Mouse (Mus musculus) heart, postnatal 4 days (tissue): ENCODE measurements at regions not wholly inside any gene's neighbourhood (a gene's known extent, or its start where the extent isn't known, plus 50 kb on each side); places are given as distances from the start of the nearest gene placed in this dataset.

Experiments
- DNase-seq: peaks from one replicate; pipeline ENCODE4 v3.0.0; 2021

DNA sequence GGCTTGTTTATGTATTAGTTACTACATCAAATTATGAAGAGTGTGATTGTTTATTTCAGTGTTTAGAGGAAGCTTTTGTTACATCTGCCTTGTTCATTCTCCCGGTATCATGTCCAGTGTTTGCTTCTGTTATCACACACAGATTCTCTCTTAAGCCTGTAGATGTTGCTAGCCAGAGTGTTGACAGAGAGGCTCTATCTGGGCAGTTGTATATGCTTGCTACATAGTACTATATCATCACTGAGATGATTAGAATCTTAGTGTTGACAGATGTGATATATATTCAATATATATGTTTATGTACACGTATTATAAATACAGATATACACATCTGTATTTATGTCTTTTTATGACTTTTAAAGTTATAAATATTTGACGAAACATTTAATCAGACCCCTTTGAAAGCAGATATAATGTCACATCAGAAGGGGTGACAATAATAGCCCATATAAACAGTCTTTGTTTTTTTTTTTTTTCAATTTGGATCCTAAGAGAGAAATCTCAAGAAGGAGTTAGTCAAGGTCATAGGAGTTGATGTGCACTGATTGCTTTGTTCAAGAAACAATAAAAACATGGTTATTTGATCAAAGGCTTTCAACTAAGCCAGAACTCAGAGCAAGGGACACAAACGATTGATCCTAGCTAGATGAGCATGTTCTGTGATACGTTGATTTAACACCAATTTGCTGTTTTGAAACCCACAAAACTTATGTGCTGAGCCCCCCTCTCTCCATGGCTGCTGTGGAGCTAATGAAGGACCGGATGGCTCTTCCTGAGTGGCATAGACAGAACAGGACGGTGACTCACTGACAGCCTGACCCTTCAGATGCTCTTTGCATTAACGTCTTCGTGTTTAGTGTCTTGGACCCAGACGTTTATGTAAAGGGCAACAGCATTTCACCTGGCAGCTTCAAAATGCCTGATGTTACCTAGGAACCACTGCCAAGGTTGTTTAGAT, 352.8 kb upstream of the Arglu1 start:
- no peak for DNase-seq

DNA sequence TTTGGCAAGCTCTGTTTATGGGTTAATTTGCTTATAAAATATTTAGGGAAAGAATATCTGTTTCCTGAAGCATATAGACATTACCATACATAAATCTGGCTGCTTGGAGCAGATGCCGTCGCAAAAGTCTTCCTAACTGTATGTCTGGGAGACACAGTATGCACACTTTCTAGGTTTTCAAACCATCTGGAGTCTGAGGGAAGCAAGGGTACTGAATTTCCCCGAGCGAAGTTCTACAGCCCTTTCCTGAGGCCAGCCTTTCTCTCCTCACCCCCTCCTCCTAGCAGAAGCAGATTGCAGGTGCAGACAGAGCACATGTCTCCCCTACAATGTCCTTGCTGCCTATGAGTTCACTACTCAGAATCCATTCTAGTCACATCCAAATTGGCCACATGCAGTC, 338.8 kb upstream of the Arglu1 start:
- DNase-seq: no peak

DNA sequence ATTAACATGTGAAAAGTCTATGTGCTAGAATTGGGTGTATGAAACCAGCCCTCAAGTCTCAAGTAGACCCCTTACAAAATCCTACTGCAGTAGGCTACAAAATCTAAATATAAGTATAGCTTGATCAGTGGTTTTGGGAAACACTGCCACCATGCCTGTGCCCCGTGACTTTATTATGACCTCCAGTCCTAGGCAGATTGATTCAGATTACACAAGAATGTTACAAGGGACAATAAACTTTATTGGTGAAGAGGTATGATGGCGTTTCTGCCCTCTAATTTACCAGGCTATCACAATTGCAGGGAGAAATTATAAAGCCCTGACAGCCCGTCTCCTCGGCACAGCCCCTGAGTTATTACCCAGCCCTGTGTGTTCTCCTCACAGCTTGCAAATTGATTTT, 337.4 kb upstream of the Arglu1 start:
- no peak for DNase-seq

GRCm38 (mm10) chr8:9025872-9026271, 335.6 kb upstream of the Arglu1 start:
- DNase-seq: no peak

DNA sequence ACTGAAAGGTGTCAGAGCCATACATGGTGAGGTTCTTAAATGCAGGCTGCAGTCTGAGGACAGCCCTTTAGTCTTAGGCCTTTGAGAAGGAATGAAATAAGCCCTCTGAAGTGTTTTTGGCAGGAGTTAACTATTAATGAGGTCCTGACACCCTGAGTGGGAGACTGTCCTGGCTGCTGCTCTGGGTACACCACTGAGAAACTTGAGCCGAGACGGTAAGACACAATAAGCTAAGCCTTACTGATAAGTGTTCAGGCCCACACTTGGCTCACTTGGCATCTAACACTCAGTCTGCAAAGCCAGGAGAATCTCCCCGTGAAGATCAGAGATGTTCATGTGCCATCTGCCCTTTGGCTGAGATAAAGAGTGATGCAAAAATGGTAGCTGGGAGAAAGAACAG, 335.1 kb upstream of the Arglu1 start:
- DNase-seq: no peak

GRCm38 (mm10) chr8:9020744-9021143, 330.4 kb upstream of the Arglu1 start:
- DNase-seq: no peak

- DNase-seq: peak; percentile 8
These were observed 329.9 kb upstream of the Arglu1 start for GRCm38 (mm10) chr8:9020180-9020579.

- no peak for DNase-seq
These were observed 321.6 kb upstream of the Arglu1 start for GRCm38 (mm10) chr8:9011785-9012510.

GRCm38 (mm10) chr8:9008006-9008780, 317.9 kb upstream of the Arglu1 start:
- DNase-seq: no peak

DNA sequence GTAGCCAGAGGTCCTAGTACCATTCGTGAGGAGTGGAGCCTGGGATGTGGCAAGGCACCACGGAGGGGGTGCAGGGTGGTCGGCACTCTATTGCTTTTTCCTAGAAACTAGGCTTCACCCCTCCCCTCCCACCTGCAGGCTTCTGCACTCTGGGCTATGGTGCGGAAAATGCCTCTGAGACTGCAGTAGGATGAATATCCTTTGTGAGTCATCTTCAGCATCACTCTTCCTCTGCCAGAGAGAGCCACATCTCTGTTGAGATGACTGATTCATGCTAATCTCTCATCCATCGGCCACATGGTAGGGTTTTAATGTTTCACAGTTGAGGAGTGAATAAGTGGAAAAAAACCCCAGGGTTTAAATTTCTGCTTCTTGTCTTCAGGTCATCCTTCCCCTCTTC, 309.6 kb upstream of the Arglu1 start:
- DNase-seq: no peak

- no peak for DNase-seq
These were observed 307.3 kb upstream of the Arglu1 start for GRCm38 (mm10) chr8:8997621-8998020.

DNA sequence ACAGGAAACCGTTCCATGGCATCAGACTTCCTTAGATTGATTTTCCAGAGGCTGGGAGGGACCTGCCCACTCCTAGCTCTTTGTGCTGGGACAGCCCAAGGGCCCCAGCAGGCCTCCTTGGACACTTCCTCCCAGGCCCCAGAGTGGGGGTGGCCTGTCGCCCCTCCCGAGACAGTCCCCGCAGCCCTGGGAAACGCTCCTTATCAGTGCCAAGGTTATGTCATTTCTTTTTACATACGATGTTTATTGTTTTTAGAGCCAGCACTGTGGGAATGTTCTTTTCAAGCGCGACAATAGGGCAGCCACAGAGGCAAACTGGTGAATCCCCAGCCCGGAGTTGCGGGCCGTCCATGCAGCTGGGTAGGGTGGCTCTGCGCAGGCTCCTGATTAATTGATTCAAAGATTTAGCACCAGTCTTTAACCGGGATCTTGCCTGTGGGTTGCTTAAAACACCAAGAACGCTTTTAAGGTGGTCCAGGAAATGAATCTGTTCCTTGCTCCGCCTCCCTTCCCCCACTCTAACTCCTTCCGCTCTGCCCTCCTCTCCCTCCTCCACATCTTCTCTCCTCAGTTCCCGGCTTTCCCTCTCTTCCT, 304.4 kb upstream of the Arglu1 start:
- peak; percentile 74 for DNase-seq

DNA sequence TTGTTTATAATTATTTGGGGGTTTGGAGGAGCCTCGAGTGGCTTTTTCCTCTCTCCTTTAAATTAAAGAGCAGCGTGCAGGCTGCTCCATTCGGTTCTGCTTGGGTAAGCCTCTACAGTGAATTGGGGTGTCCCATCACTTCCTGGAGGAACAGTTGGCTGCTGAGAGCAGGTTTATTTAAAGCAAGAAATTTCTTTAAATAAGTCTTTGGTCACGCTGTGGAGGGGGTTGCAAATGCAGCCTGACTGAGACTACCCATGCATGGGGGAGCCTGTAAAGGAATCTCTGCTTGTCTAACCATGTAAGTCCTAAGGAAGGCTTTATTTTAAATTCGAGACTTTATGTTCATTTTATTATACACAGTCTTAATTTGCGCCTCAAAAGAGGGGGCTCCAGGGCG, 303.7 kb upstream of the Arglu1 start:
- DNase-seq: peak; percentile 12

DNA sequence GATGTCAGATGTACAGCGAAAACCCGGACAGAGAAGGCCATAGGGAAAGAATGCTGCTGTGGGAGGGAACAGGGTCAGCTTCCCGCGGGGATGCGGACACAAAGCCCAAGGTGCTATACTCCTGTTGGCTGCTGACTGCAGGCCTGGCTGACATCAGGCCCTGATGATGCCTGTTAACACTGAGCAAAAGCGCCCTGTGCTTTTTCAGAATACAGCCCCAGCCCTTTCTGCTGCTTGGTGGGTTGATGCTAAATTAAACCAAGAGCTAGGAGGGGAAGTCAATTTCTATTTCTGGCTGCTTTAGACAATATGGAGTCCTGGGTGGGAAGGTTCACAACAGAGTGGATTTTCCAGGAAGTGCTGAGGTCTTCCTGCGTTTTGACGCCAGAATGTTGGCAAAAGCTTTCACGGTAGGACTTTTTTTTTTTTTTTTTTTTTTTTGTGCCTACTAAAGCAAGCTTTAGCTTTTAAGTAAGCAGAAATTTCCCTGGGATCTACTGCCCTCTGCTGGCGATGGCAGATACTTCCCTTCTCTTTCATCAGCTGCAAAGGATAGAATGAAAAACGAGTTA, 302.2 kb upstream of the Arglu1 start:
- DNase-seq: peak; percentile 92

DNA sequence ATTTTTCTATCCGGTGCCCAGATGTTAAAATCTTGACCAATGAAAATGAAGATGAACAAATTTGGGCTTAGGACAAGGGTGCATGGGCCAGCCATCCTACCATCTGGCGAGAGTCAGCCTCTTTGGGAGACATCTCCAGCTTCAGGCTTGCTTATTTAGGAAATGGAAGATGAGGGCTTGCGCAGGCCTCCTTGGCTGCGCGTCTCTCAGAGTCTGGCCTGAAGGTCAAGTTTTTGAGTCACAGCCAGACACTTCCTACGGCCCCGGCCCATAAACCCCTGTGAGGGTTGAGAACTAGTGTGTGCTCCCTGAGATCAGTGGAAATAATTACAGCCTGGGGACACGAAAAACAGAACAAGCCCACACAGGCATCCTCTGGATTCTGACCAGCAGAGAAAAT, 300.7 kb upstream of the Arglu1 start:
- peak; percentile 28 for DNase-seq

DNA sequence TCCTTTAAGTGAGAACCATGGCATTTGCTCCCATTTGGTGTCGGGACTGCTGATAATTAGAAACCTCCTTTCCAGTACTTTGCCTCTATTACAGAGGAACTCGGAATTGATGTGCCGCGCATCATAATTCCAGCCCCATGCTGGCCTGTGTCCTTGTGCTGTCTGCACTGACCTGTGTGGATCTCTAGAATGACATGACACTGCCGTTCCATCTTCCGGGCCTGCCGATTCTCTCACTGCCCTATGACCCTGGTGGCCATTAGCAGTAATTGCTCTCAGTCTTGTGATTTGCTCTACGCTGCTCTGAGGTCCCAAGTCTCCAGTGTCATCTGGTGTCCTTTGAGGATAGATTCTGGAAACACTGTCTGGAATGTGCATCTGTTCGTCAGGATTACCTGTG, 295.7 kb upstream of the Arglu1 start:
- DNase-seq: no peak

GRCm38 (mm10) chr8:8985395-8985794, 295.1 kb upstream of the Arglu1 start:
- DNase-seq: no peak

GRCm38 (mm10) chr8:8984829-8985251, 294.5 kb upstream of the Arglu1 start:
- DNase-seq: no peak

- DNase-seq: no peak
These were observed 294.0 kb upstream of the Arglu1 start for GRCm38 (mm10) chr8:8984159-8984828.

- DNase-seq: peak; percentile 24
These were observed 292.9 kb upstream of the Arglu1 start for GRCm38 (mm10) chr8:8983133-8983661.

GRCm38 (mm10) chr8:8978969-8979368, 288.6 kb upstream of the Arglu1 start:
- DNase-seq: no peak
